Mouse (Mus musculus) intestine, embryonic 15.5 days (tissue): ENCODE results near the gene Lmx1b. TPM values are rescaled to one million over a fixed set of nuclear protein-coding genes. Genes with fewer than 3 reads are reported as not detected.

Source experiments
- ATAC-seq: fragments of 200-750 bp; cut with Nextera tagmentation; 2 replicates; pipeline ENCODE4 v1.8.0; 2017; ENCODE audit warnings: moderate TSS enrichment, moderate library complexity
- H3K27ac ChIP-seq: fragments of 300-500 bp; sonication (generic); 2 replicates; pipeline ENCODE4 v1.5.1; 2015; ENCODE audit warnings: mild to moderate bottlenecking, inconsistent platforms
- H3K27me3 ChIP-seq: fragments of 300-500 bp; sonication (generic); replicated peaks from 2 replicates; pipeline ENCODE4 v1.6.1; 2015; ENCODE audit warnings: inconsistent platforms
- H3K36me3 ChIP-seq: fragments of 300-500 bp; sonication (generic); 2 replicates; pipeline ENCODE4 v1.6.1; 2015; ENCODE audit warnings: inconsistent platforms
- H3K4me1 ChIP-seq: fragments of 300-500 bp; sonication (generic); replicated peaks from 2 replicates; pipeline ENCODE4 v1.6.1; 2015; ENCODE audit warnings: inconsistent platforms
- H3K4me2 ChIP-seq: fragments of 300-500 bp; sonication (generic); replicated peaks from 2 replicates; pipeline ENCODE4 v1.6.1; 2015; ENCODE audit warnings: mild to moderate bottlenecking, inconsistent platforms
- H3K4me3 ChIP-seq: fragments of 300-500 bp; sonication (generic); replicated peaks from 2 replicates; pipeline ENCODE4 v1.5.1; 2015; ENCODE audit warnings: inconsistent platforms
- H3K9ac ChIP-seq: fragments of 300-500 bp; sonication (generic); 2 replicates; pipeline ENCODE4 v1.6.1; 2015; ENCODE audit warnings: inconsistent platforms
- H3K9me3 ChIP-seq: fragments of 300-500 bp; sonication (generic); 2 replicates; pipeline ENCODE4 v1.6.1; 2016; ENCODE audit warnings: inconsistent platforms
- WGBS: fragments of 180-500 bp; shearing (Covaris S2); methylation state at CpG from one replicate; pipeline ENCODE4 v1.1.7; 2015; 5-methylcytosine and 5-hydroxymethylcytosine counted together
- polyA plus RNA-seq: library from polyadenylated mRNA; unstranded; fragments of >200 nt; fragmentation: Nextera tagmentation; extraction: Ambion mirVana; gene quantifications from 2 replicates; pipeline ENCODE4 v1.2.1, GENCODE M21; 2015

The Lmx1b gene
- polyA plus RNA-seq, 1 experiment from 2014 or later, result 0.05 TPM

DNA sequence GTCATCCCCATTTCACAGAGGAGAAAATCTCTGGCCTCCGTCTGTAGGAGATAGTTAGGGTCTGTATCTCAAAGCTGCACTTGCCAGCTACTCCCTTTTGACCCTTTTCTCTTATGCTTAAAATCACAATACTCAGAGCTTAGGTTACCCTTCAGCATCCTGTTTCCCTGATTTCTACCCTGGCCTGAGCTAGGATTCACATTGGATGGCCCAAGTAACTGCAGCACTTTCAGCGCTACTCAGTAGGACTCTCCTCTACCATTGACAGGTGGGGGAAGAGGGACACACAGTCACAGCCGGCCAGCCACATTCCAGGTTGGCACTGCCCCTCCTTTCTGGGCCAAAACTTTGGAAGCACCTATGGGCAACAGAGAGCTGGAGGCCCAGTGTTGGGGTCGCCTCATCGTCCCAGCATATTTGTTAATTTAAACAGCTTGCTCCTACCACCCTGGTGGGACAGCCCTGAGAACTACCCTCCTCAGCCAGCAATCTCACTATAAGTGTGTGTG, 7.7 kb downstream of the Lmx1b start:
- 11% methylated on average over 5 of the region's 5 CpGs for WGBS
- Histone ChIP-seq H3K27me3 (peaks cover 96% of the 10 kb centered on the region), H3K4me2 (no peak overlapping the region), H3K9me3 (0 out of 2 replicates have a peak, but pooled peaks cover 3% of the 10 kb centered on the region), H3K27ac (no peak overlapping the region), H3K4me3 (no peak overlapping the region), H3K36me3 (no peaks in the 10 kb centered on the region), H3K4me1 (0 out of 2 replicates have a peak, but pooled peaks cover 10% of the 10 kb centered on the region), H3K9ac (no peak overlapping the region)
- ATAC-seq, result no peak

DNA sequence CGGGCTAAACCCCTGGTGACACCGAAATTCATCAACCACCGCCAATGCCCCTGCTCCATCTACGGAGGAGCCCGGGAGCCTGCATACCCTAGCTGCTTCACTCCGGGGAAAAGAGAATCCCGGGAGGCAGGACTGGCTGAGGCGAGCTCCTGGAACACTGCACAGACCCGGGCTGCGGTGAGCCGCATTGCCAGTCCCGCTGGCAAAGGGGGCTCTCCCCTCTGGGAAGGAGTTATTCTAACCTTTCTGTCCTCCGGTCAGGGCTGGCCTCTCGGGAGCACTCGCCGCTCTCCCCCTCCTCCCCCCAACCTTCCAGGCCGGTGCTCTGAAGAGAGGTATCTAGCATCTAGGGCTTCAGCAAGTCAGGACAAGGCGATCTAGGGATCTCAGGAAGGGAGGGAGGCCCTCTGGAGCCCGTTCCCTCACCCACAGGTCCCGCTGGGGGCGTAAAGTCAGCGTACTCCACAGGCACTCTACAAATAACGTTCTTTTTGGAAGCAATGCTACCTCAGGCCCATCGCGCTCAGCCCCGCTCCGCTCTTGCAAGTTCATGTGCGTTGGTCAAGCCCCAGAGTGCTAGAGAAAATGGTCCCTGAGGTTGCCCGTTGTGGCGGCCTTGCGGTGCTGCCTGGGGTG, 8.5 kb downstream of the Lmx1b start:
- Histone ChIP-seq H3K36me3 (no peaks in the 10 kb centered on the region), H3K4me1 (0 out of 2 replicates have a peak, but pooled peaks cover 10% of the 10 kb centered on the region), H3K4me2 (0 out of 2 replicates have a peak overlapping the region, but pooled peaks have one; percentile 12), H3K27me3 (peaks cover 98% of the 10 kb centered on the region), H3K9ac (no peak overlapping the region), H3K9me3 (0 out of 2 replicates have a peak, but pooled peaks cover 3% of the 10 kb centered on the region), H3K4me3 (no peak overlapping the region), H3K27ac (no peak overlapping the region)
- ATAC-seq, result no peak
- under 1% methylated on average over 31 of the region's 31 CpGs for WGBS

DNA sequence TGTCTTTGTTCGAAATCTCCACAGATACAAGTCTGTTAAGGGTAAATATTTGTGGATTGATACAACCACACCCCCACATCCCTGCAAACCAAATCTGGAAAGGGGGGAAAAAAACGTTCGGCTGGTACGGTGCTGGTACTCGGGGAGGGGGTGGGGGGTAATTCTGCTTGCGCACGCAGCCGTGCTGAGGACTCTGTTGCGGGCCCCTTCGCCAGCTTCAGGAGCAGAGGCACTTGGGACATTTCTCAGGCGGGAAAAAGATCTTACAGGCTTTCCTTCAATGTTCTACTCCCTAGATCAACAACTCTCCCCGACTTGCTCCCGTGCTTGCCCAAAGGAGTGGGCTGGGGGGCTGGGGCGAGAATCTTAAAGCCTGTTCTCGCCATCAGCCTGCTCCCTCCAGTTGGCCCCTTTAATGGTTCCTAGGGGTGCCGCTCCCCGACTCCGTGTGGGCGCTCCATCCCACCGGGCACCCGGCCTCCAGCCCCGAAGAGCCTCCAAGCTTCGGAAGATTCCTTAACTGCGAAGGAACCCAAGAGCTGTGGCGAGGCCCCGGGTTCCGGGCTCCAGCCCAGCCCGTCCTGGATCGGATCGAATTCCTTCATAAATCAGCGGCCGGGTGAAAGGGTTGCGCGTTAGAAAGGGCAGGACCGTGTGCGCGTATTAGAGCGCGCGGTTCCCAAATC, 9.1 kb downstream of the Lmx1b start:
- no peak for ATAC-seq
- Histone ChIP-seq H3K9me3 (0 out of 2 replicates have a peak, but pooled peaks cover 3% of the 10 kb centered on the region), H3K27me3 (peaks cover 99% of the 10 kb centered on the region), H3K9ac (no peak overlapping the region), H3K36me3 (no peaks in the 10 kb centered on the region), H3K4me1 (0 out of 2 replicates have a peak, but pooled peaks cover 9% of the 10 kb centered on the region), H3K4me3 (no peak overlapping the region), H3K27ac (no peak overlapping the region), H3K4me2 (peak overlapping the region; percentile 12; the same call in 1 of the 2 replicates)
- under 1% methylated on average over 40 of the region's 40 CpGs for WGBS

DNA sequence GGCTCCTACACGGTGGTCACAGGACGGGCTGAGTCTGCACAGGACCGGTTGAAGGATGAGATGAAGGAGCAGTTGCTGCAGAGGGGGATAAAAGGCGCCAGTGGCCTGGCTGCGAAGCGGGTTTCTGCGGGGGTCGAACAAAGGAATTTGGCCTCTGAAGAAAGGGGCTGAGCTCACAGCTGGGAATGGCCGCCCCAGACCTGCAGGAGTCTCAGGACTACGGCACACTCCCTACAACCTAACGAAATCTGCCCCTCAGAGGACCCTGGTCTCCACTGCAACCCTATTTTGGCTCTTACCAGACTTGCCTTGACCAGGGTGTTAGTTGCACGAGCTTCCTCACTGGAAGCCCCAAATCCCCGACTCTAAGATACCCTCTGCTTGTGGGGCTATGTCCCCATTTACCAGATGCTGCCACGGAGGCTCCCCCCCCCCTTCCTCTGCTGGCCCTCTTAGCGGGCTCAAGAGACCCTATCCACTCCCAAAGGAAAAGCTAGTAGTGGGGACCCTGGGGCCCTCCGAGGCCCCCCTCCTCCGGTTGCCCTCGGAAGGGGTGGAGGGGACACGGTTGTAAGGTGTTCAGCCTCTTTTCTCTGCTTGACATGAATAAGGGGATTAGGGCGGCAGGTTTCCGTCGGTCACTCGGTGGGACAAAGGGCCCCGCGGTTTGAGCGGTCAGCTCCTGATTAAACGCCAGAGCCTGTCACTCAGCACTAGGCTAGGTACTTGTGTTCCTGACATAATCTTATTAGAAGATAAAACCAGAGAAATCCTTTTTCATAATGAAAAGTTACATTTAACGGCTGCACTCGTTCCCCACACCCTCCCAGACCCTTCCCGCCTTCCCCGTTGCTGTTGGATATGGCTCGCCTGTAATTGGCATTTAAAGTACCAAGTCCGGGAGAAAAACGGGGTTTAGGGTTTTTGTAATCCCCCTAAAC, 10.0 kb downstream of the Lmx1b start:
- Histone ChIP-seq H3K9me3 (0 out of 2 replicates have a peak, but pooled peaks cover 3% of the 10 kb centered on the region), H3K4me3 (no peak overlapping the region), H3K4me1 (0 out of 2 replicates have a peak, but pooled peaks cover 6% of the 10 kb centered on the region), H3K36me3 (no peaks in the 10 kb centered on the region), H3K27ac (no peak overlapping the region), H3K4me2 (no peak overlapping the region), H3K27me3 (peaks cover 99% of the 10 kb centered on the region), H3K9ac (no peak overlapping the region)
- 3% methylated on average over 34 of the region's 34 CpGs for WGBS
- ATAC-seq, result no peak

DNA sequence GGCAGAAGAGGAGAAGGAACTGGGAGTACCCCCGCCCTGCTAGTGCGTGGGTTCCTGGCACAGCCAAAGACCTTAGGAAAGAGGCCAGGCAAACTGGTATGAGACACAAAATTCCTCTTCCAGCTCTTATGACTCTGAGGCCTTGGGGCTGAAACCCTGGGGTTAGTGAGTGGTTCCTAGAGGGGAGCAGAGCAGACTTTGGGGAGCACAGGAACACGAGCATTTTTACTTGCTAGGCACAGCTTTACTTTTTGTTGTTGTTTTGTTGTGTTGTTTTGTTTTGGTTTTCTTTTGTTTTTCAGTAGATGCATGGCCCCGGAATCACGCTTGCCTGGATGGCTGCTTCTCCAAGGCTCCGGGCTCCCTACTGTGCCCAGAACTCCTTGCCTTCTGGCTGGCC, 10.7 kb downstream of the Lmx1b start:
- Histone ChIP-seq H3K9ac (no peak overlapping the region), H3K27ac (no peak overlapping the region), H3K4me1 (0 out of 2 replicates have a peak, but pooled peaks cover 6% of the 10 kb centered on the region), H3K4me2 (no peak overlapping the region), H3K4me3 (no peak overlapping the region), H3K9me3 (no peaks in the 10 kb centered on the region), H3K27me3 (peaks cover 99% of the 10 kb centered on the region), H3K36me3 (no peaks in the 10 kb centered on the region)
- 14% methylated on average over 6 of the region's 6 CpGs for WGBS
- no peak for ATAC-seq

DNA sequence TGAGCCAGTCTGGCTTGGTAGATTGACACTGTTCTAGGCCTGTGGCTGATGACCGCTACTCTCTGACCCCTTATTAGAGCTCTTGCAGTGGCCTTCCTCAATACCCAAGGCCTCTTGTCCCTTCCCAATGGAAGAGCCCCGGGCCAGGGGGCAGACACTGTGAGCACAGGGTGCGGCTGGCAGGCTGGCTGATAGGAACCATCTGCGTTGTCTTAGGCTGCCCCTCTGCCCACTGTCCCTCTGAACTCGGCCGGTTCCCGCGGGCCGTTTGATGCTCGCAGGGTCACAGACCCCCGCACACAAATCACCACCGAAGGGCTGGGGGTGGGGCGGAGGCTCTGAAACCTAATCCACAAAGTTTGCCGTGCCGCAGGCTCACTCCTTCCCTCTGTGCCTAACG, 11.5 kb downstream of the Lmx1b start:
- no peak for ATAC-seq
- H3K36me3 ChIP-seq, result no peaks in the 10 kb centered on the region
- H3K9ac ChIP-seq, result no peak overlapping the region
- peaks cover 91% of the 10 kb centered on the region for H3K27me3 ChIP-seq
- no peaks in the 10 kb centered on the region for H3K9me3 ChIP-seq
- H3K4me2 ChIP-seq, result no peak overlapping the region
- H3K4me1 ChIP-seq, result 0 out of 2 replicates have a peak, but pooled peaks cover 6% of the 10 kb centered on the region
- no peak overlapping the region for H3K27ac ChIP-seq
- WGBS, result 3% methylated on average over 16 of the region's 16 CpGs
- H3K4me3 ChIP-seq, result no peak overlapping the region

DNA sequence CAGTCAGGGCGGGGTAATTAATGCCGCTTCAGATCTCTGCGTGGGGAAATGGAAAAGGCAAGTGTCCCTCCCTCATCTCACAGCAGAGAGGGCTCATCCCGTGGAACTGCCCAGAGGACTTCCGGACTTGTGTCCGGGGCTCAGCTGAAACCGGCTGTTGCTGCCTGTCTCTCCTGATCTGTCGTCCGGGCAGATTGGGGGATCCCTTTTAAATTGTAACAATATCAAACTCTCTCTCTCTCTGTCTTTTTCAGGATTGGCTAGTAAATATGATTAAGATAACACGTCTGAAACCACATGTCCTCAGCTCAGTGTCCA, 13.3 kb downstream of the Lmx1b start:
- Histone ChIP-seq H3K4me2 (no peak overlapping the region), H3K27ac (no peak overlapping the region), H3K4me1 (0 out of 2 replicates have a peak, but pooled peaks cover 6% of the 10 kb centered on the region), H3K9me3 (no peaks in the 10 kb centered on the region), H3K27me3 (peaks cover 73% of the 10 kb centered on the region), H3K36me3 (no peaks in the 10 kb centered on the region), H3K9ac (no peak overlapping the region), H3K4me3 (no peak overlapping the region)
- no peak for ATAC-seq
- 22% methylated on average over 10 of the region's 10 CpGs for WGBS

DNA sequence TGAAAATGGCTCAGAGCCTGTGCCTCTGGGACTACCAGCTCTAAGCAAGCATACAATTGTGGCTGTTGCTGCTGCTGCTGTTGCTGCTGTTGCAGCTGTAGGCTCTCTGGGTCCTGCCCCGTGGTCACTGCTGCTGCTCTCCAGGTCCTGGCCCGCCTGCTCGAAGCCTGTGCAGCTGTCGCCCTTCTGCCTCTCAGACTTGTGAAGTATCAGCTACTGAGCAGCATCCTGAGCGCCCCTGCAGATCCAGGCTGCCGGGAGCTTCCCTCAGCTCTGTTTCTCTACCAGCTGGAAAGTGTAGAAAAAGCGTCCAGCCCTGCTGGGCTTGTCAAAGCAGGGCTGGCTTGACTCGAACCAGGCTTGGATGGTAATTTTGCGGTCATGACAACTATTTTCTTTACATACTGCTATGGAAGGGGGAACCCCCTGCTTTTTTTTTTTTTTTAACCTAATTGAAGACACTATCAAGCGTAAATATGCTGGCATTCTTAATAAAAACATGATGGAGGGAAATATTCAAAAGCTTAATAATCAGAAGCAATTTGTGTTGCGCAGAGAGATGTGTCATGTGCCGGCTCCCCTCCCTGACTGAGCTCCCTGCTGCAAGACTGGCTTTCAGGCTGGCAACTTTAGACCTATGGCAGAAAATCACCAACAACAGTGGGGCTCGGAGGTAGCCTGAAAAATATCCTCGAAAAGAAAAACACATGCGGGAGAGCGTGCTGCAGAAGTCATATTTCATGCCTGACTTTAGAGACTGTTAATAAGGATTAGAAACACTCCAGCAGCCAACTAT, 13.9 kb downstream of the Lmx1b start:
- no peak overlapping the region for H3K4me3 ChIP-seq
- peaks cover 68% of the 10 kb centered on the region for H3K27me3 ChIP-seq
- H3K9ac ChIP-seq, result no peak overlapping the region
- 0 out of 2 replicates have a peak, but pooled peaks cover 2% of the 10 kb centered on the region for H3K4me1 ChIP-seq
- no peak overlapping the region for H3K27ac ChIP-seq
- no peaks in the 10 kb centered on the region for H3K36me3 ChIP-seq
- H3K9me3 ChIP-seq, result no peaks in the 10 kb centered on the region
- no peak overlapping the region for H3K4me2 ChIP-seq
- WGBS, result 28% methylated on average over 16 of the region's 16 CpGs
- no peak for ATAC-seq

DNA sequence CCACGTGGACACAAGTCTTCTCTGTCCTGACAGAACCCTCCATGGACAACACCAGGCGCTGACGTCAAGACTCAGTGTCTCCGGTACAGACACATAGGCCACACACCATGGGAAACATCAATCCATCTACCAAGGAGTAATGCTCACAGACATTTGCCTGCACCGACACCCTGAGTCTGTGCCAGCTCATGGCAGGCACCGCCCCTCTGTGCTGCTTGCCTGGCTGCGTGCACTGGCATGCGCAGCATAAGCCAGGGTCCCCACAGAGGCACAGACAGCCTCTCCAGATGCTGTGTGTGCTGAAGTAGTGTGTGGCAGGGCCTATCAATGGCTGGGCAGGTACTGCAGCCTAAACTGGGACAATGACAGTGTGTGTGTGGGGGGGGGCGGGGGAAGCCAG, 22.6 kb downstream of the Lmx1b start:
- no peaks in the 10 kb centered on the region for H3K9me3 ChIP-seq
- no peak for ATAC-seq
- H3K4me3 ChIP-seq, result no peak overlapping the region
- H3K4me1 ChIP-seq, result peaks cover 13% of the 10 kb centered on the region; the same call in 1 of the 2 replicates
- H3K4me2 ChIP-seq, result no peak overlapping the region
- H3K36me3 ChIP-seq, result no peaks in the 10 kb centered on the region
- peaks cover 57% of the 10 kb centered on the region for H3K27me3 ChIP-seq
- WGBS, result 79% methylated on average over 9 of the region's 9 CpGs
- H3K9ac ChIP-seq, result no peak overlapping the region
- H3K27ac ChIP-seq, result no peak overlapping the region

DNA sequence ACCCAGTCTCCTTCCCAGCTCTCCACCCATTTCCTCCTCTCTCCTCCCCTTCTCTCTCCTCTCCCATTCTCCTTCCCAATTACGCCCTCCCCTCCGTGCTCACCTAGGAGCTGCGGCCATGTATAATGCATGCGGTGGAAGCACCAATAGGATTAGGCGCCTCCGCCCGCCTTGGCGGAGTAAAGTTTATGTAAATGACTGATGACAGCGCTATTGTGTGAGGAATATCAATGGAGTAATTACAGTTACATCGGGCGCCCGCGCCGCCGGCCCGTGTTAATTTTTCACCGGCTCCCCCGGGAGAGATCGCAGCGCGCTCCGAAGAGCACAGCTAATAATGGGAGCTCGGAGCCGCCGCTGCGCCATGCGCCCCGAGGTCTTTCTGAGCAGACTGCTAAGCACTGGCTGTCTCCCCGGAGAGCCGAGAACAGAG, 23.9 kb downstream of the Lmx1b start:
- peak; percentile 83 for ATAC-seq
- H3K9me3 ChIP-seq, result no peaks in the 10 kb centered on the region
- H3K4me3 ChIP-seq, result peak overlapping the region; percentile 31
- H3K4me1 ChIP-seq, result peaks cover 13% of the 10 kb centered on the region; the same call in 1 of the 2 replicates
- H3K4me2 ChIP-seq, result peak overlapping the region; percentile 72
- WGBS, result under 1% methylated on average over 30 of the region's 30 CpGs
- H3K36me3 ChIP-seq, result no peaks in the 10 kb centered on the region
- H3K9ac ChIP-seq, result no peak overlapping the region
- H3K27me3 ChIP-seq, result peaks cover 57% of the 10 kb centered on the region
- H3K27ac ChIP-seq, result no peak overlapping the region

DNA sequence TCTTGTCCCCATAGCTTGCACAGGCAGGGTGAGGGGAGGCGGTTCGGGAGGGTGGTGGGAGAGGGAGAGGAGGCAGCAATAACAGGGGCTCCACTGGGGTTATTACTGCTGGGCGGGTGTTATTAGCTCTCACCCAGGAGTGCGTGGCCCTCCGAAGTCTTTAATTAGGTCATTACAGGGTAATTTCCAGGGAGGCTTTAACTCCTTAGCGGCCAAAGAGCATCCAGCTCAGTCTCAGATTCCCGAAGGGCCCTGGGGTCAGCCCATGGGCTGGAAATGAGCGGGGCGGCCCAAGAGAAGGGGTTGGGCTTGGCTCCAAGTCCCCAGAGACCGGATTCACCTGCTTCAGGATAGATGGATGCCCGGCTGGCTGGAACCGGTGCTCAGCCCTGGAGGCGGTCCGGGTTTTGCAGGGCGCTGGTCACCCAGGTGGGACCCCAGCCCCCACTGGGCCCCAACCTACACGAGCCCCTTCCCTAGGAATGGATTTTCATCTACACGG, 24.4 kb downstream of the Lmx1b start:
- 5% methylated on average over 17 of the region's 17 CpGs for WGBS
- Histone ChIP-seq H3K9me3 (no peaks in the 10 kb centered on the region), H3K4me1 (peaks cover 13% of the 10 kb centered on the region; the same call in 1 of the 2 replicates), H3K27ac (no peak overlapping the region), H3K36me3 (no peaks in the 10 kb centered on the region), H3K27me3 (peaks cover 57% of the 10 kb centered on the region), H3K4me2 (peak overlapping the region; percentile 72), H3K4me3 (peak overlapping the region; percentile 31), H3K9ac (no peak overlapping the region)
- peak; percentile 46 for ATAC-seq
